Mouse (Mus musculus) ZHBTc4 (cell line): Measurements from ENCODE around the gene Tbc1d10c.

ENCODE experiments used
- DNase-seq: peaks from one replicate; pipeline ENCODE4 v3.0.0-alpha.2; 2011; ENCODE audit warnings: low read depth, low spot score

Tbc1d10c gene

DNA sequence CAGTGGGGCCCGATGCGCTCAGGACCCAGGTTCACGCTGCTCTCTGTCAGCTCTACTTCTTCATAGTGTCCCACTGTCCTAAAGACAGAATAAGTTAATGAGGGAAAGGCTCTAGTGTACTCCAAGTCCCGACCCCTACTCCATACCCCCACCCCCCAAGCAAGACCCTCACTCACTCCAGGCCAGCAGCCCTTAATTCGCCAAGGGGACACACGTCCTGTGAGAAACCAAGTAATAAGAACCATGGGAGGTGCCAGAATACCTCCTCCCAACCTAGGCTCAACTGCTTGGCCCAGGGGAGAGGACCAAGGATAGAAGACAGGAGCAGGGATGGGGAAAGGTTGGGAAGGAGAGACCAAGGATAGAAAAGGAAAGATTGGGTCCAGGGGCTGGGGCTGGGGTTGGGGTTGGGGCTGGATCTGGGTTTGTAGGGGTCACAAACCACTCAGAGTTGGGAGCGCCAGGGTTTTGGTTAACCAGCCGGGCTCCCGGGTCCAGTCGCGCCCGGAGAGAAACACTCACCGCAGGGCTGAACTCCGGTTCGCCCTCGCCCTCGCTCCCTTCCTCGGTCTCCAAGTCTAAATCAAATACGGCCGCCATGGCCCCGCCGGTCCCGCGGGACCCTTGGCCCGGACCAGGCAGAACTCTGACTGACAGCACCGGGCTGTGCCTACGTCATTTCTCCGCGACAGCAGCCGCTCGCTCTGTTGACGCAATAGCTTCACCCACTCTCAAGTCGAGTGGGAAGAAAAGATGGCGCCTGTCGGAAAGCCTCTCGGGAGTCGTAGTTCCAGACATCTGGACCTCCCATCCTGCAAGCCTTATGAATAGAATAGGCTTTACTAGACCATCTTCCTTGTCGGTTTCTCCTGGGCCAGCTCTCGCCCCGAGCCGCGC, 28.2 kb downstream of the Tbc1d10c start, which contains the start of gene Rps6kb2:
TSS of gene Rps6kb2 (minus strand) at position 709 of the 897 bp plus-strand sequence.
- DNase-seq = peak; percentile 97

- no peak for DNase-seq
These were observed 32.0 kb downstream of the Tbc1d10c start for GRCm38 (mm10) chr19:4159049-4159448.

DNA sequence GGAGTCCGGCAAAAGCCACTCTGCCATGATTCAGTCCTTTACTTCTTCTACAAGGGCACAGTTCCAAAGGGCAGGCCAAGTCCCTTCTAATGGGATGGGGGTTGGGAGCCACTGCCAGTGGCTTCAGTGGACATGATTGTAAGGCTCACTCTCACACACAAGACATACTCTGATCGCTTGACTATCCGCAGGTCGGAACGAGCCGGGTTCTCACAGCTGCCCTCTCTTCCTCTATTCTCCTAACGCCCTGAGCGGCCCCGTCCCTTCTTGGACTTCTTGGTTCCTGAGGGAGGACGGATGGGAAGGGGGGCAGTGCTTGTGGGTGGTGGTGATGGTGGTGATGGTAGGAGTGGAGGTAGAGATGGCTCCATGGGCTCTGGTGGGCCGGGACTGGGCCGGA, 34.3 kb downstream of the Tbc1d10c start:
- no peak for DNase-seq

GRCm38 (mm10) chr19:4156073-4156579, 35.0 kb downstream of the Tbc1d10c start:
- DNase-seq = no peak

DNA sequence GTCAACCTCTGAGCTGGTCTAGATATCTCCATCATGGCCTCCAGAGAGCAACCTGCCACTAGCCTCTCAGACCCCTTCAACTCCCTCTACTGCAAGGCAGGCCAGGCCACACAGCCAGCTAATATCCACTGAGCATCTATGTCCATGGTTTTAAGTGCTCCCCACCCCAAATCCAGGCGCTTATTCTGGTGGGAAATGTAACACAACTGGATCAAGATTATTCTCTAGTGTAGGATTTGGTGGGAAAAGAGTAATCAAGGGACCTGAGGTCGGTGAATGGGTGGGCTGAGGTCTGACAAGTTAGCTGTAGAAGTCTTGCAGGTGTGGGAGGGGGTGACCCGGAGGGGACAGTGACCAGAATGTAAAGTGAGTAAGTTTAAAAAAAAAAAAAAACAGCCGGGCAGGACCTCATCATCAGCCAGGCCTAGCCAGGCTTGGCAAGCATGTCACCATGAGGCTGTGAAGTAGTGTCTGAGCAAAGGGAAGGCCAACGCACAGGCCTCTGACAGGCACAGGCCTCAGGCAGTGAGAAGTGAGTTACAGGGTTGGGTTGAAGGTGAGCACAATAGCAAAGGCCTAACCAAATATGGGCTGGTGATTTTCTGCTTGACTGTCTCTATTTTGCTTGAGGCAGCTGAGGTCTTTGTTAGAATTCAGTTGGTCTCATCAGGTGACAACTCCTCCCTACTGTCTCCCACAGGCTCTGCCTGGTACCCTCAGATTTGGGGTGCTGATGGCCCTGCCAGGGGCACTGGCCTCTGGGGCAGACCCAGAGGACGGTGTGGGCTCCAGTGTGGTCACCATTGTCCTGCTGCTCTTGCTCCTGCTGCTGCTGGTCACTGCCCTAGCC, 35.6 kb downstream of the Tbc1d10c start:
- DNase-seq = no peak

DNA sequence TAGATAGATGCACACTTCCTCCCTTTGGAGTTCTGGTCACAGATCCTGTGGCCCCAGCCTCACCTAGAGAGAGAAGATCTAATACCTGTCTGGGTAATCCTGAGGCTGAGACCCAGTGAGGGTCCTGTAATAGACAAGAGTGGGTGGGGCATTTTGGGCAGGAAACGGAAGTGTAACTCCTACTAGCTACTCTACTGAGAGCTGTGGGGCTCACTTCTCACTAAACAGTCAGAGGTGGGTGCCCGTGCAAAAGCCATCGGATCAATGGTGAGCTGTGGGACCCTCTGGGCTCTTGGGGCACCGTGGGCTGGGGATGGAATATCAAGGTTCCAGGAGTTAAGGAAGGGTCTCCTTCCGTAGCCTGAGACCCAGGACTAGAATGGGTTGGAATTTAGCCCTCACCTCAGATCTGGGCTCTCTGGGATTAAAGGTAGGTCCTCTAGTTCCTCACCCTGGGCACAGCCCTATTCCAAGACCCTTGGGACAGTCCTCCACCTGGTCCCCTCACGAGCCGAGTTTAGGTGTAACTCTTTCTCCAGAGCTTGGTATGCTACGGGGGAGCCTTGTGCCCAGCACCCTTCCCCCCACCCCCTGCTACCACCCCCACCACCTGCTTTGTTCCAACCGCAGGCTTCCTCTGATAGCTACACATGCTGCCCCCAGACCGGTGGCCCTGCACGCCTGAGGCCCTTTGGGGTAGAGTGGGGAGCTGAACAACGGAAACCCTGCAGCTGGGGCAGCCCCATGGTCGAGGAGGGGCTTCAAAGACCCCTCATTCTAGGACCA, 36.5 kb downstream of the Tbc1d10c start:
- DNase-seq = no peak

- DNase-seq = no peak
These were observed 37.8 kb downstream of the Tbc1d10c start, which contains the start of gene Ptprcap for GRCm38 (mm10) chr19:4153232-4153654. TSS of gene Ptprcap (plus strand) at chr19:4153604.

GRCm38 (mm10) chr19:4152445-4153231, 38.4 kb downstream of the Tbc1d10c start:
- DNase-seq = no peak

GRCm38 (mm10) chr19:4151898-4152297, 39.2 kb downstream of the Tbc1d10c start:
- DNase-seq = peak; percentile 29

- DNase-seq = no peak
These were observed 39.6 kb downstream of the Tbc1d10c start for GRCm38 (mm10) chr19:4151488-4151860.

DNA sequence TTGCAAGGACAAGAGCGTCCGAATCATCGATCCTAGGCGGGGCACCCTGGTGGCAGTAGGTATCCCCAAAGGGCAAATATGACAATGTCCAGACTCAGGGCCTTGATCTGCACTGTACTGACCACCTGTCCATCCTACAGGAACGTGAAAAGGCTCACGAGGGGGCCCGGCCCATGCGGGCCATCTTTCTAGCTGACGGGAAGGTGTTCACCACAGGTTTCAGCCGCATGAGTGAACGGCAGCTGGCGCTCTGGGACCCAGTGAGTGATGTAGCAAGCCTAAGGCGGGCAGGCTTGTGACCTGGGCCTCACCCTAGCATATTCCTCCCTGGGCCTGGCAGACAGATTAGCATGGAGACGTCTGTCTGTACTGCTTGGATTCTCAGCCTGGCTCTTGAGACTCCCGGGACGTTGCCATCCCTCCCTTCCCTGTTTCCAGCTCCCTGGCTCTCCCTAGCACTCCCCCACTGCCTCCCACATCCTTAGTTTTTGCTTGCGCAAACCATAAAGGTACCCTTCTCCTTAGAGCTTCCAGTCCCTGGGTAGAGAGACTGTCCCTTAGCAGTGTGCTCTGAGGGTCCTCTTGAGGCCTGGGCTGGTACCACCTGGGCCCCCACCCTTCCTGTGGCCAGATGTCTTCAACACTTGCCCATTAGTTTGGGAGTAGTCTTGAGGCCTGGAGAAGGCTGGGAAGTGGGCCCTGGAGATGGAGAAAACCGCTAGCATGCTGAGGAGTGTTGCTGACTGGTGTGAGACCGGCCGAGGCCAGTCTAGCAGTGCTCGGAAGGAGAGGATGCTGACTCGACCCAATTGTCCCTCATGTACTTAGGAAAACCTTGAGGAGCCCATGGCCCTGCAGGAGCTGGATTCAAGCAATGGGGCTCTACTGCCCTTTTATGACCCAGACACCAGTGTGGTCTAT, 40.3 kb downstream of the Tbc1d10c start:
- DNase-seq = peak; percentile 25

GRCm38 (mm10) chr19:4149764-4150461, 41.2 kb downstream of the Tbc1d10c start:
- no peak for DNase-seq

GRCm38 (mm10) chr19:4149283-4149682, 41.8 kb downstream of the Tbc1d10c start:
- no peak for DNase-seq

GRCm38 (mm10) chr19:4148819-4149218, 42.3 kb downstream of the Tbc1d10c start:
- DNase-seq = no peak

GRCm38 (mm10) chr19:4148491-4148806, 42.6 kb downstream of the Tbc1d10c start, which contains the start of gene Coro1b:
TSS of gene Coro1b (plus strand) at chr19:4148619.
- DNase-seq = peak; percentile 97

DNA sequence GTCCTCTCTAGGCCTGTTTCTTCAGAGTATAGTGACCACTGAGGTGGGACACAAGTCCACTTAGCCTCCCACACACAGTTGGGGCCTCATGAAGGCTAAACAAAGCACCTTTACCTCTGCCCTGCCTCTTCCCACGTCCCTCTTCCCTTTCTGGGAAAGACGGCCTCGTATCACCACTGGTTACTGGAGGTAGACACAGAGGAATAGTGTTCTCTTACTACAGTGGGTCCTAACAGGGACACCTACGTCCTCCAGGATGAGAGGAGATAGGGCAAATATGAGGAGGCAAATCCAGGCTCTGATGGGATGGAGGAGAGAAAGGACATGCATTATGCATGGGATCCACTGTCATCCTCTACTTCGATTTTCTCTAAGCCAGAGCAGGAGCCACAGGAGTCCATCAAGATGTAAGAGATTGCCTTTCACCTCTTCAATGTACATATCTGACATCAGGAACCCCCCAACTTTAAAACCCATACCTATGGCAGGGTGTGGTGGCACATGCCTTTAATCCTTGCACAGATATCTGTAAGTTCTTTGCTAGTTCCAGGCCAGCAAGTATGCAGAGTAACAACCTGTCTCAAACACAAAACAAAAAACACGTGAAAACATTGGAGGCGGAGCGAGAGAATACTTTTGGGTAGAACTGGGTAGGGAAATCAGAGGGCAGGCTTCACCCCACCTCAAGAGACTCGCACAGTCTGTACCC, 43.1 kb downstream of the Tbc1d10c start:
- no peak for DNase-seq

- no peak for DNase-seq
These were observed 44.1 kb downstream of the Tbc1d10c start for GRCm38 (mm10) chr19:4147022-4147405.

GRCm38 (mm10) chr19:4146366-4147021, 44.6 kb downstream of the Tbc1d10c start:
- no peak for DNase-seq
